Mouse (Mus musculus) embryonic fibroblast, embryonic 13.5 days (primary cell): ENCODE measurements at regions not wholly inside any gene's neighbourhood (a gene's known extent, or its start where the extent isn't known, plus 50 kb on each side); places are given as distances from the start of the nearest gene placed in this dataset.
"Not testable (repeated sequence)": the region's sequence is repeated elsewhere in the genome, so short reads cannot be mapped to it uniquely, and the experiment has no call there.

Experiments used
- CTCF ChIP-seq: IDR thresholded peaks from 2 replicates; pipeline ENCODE4 v1.5.1; 2011; ENCODE audit warnings: mild to moderate bottlenecking, control low read depth, low read length, moderate library complexity, borderline replicate concordance; ENCODE audit not compliant: insufficient read depth
- POLR2A ChIP-seq: IDR thresholded peaks from 2 replicates; pipeline ENCODE4 v1.6.1; 2011; ENCODE audit warnings: low read depth, mild to moderate bottlenecking, control low read depth, low read length, moderate library complexity

GRCm38 (mm10) chr1:47130031-47130430 is 237.4 kb upstream of the Slc39a10 start:
- not testable (repeated sequence) for TF ChIP-seq CTCF, POLR2A
